Mouse (Mus musculus) kidney, adult 8-10 months (tissue): Measurements from ENCODE around the gene Pon3.

ENCODE experiments used
- DNase-seq, 2 experiments: peaks; one replicate each; pipeline ENCODE4 v3.0.0; 2022

Gene Pon3

DNA sequence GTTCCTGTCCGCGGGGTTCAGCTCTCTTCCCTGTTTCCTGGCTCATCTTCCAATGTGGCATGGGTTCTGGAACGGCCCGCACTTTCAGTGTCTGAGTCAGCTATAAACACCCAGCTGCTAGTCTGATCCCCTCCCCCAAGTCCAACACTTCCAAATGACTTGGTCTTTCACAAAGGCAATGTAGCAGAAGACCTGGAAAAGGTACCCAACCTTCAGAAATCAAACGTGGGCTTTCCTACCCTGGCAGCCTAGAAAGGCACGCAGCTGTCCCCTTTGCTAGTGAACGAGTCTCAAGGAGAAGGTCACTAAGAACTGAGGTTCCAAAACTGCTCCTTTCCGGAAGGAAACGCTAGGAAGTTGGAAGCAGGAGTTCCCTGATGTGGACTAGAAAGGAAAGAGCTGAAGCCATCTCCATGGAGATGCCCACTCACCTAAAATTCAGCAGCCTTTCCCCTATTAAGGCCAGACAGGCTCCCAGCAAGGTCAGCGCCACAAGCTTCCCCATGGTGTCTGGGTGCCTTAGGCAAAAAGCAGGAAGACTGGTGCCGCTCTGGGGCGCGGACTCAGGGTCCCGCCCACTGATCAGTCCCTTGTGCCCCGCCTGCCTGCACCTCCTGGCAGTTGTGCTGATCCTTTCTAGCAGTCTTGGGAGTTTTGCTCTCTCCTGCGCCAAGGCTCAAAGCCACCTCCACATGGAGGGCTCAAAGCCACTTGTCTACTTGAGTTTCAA lies at the start of gene Pon3:
TSS of gene Pon3 (minus strand) at position 565 of the 730 bp plus-strand sequence.
- peak; percentile 37 to 53 for DNase-seq

DNA sequence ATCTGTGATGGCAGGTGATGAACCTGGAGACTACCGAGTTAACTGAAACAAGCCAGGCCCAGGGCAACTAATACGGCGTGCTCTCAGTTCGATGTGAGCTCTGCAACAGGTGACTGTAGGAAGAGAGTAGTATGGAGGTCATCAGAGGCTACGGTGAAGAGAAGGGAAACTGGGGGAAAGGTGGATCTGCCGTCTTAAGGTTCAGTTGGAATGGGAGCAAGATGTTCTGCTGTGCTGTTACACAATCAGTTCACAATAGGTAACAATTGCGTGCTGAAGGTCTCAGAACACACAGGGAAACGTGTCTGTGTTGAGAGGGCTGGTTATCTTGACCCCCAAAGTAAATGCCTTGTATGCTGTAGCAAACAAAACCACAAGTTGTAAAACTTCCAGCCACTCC lies 48.9 kb upstream of the Pon3 start:
- peak; percentile 30 to 34 for DNase-seq

DNA sequence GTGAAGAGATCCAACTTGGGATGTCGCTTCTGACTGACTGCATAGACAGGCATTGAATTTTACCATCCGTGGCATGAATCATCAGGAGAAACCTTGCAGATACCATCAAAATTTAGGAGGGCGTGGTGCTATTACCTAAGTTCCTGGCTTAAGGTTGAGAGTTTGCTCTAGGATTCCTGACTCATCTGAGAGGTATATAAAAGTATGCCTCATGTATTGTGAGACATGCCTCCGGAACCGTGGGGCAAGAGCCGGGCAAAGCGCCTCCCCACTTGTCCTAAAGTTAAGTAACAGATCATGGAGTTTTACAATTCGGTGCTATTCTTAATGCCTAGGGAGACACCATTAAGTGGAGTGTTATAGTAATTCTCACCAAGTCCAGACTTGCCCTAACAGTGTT lies 44.5 kb upstream of the Pon3 start:
- DNase-seq = no peak

- DNase-seq = no peak
Observed at GRCm38 (mm10) chr6:5299561-5299960, 43.5 kb upstream of the Pon3 start.

DNA sequence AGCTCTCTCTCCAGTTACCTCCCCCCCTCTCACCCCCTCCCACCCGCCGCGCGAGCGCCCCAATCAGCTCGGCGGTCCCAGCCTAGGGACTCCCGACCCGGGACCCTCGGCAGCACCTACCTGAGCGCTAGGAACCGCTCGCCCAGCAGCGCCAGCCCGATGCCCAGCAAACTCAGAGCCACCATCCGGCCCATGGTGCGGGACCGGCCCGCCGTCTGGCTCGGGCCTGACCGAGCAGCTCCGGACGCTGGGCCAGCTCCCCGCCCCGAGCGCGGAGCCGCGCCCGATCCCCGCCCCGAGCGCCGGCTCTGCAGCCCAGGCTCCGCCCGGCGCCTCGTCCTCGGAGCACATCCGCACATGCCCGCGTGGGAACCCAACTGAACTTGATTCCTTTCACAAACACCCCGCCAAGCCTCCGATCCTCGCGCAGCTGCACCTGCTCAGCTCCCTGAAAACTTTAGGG lies 42.0 kb upstream of the Pon3 start, which contains the start of gene Pon2:
TSS of gene Pon2 (minus strand) at position 364 of the 463 bp plus-strand sequence.
- peak; percentile 67 to 78 for DNase-seq

GRCm38 (mm10) chr6:5297321-5298091 lies 41.4 kb upstream of the Pon3 start:
- DNase-seq = peak; percentile 37 to 49

GRCm38 (mm10) chr6:5296067-5296466 lies 40.0 kb upstream of the Pon3 start:
- DNase-seq = no peak

DNA sequence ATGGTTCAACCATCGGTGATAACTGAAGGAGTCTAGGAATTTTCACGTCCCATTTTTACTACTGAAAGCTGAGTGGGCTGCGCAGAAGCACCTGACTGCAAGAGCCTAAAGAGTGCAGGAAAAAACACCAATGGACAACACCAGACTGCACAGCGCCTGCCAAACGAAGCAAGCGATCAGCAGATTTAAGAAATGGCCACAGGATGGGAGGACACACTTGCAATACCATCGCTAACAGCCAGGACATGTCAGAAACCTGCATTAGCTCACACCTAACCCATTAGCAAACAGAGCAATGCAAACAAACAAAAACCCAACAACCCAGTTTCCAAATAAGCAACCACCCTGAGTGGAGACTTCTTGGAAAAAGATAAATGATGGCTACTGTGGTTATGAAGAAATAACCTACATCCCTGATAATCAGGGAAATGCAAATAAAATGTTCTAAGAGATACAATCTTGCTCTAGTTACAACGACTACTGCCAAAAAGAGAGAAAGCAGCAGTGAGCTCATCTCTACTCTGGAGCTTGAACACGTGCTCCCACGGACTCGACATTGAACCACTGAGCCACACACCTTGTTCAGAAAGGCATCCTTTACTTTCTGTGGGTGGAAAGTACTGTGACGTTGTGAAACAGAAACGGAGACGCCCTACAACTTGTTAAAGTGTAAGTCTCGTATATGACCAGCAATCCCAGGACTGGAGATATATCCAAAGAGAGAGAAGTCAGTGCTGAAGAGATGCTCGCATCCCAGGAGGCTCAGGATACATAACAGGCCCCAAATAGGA lies 38.8 kb upstream of the Pon3 start:
- DNase-seq = no peak

DNA sequence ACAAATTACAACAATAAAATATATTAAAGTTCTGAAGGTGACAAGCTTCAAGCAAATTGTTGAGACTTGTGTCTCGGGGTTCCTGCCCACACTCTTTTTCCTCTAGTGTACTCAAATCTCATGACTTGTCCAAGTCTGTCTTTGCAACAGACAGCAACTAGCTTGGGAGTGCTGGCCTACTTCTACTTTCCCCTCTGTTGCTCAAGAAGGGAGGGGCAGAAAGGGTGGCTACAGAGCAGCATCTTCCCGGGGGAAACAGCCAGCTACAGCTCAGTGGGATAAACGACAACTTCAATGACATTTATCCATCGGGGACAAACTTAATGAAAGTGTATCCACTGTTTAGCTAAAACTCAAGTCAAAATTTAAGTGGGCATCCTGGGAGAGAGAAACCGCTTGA lies 36.8 kb upstream of the Pon3 start:
- no peak for DNase-seq

- DNase-seq = peak; percentile 8 to 12
Observed at GRCm38 (mm10) chr6:5291450-5291849, 35.4 kb upstream of the Pon3 start.

DNA sequence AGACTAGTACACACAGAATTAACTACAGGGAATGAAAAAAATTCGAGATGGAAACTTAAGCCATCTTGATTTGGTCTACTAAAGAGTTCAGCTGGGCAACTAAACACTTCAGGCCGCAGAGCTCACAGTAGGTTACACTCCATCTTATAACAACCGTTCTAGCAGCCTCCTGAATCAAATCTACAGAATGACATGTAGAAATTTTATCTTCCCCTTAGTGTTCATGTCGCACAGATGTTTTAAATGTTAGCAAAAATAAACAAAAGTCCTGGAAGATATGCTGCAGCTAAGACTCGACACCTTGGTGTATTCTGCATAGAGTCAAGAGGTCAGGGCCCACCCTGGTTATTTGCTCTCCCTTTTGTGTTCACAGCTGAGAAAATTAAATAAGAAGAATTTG lies 31.8 kb upstream of the Pon3 start:
- no peak for DNase-seq

DNA sequence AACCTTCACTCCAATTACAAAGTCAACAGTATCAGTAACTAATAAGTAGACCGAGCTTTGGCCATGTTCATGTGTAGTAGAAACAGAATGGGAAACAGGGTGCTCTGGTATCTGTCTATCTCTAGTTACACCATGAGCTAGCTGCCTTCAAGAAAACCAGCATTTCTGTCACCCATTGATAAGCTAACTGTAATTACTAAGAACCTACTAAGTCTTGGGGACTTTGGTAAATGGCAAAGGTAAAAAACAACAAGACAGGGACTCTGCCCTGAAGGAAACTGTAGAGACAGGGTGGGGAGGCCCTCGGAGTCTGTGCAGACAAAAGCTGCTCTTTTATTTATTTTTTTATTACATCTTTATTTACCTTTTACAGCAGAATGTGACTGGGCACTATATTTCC lies 31.3 kb upstream of the Pon3 start:
- DNase-seq = no peak

GRCm38 (mm10) chr6:5282418-5282817 lies 26.3 kb upstream of the Pon3 start:
- DNase-seq = no peak

GRCm38 (mm10) chr6:5280576-5281305 lies 24.7 kb upstream of the Pon3 start:
- DNase-seq = no peak

GRCm38 (mm10) chr6:5277972-5278371 lies 21.9 kb upstream of the Pon3 start:
- DNase-seq = no peak

DNA sequence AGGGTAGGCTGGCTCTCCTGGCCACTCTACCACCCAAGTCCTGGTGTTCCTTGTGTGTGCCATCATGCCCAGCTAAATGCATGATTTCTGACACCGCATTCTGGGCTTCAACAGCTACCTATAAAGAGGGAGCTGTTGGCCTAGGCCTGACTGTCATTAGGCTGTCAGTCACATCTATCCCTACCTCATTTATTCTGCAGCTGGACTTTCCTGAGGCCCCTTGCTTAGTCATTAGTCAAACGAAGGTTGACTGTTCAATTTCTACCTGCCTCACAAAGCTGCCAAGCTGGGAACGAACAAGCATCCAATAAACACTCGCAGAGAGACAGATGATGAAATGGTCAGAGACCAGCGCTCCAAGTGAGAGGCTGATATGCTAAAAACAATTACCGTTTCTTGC lies 13.6 kb upstream of the Pon3 start:
- no peak for DNase-seq

GRCm38 (mm10) chr6:5264793-5265192 lies 8.7 kb upstream of the Pon3 start:
- DNase-seq = no peak

- DNase-seq = no peak
Observed at GRCm38 (mm10) chr6:5263250-5263999, 7.3 kb upstream of the Pon3 start.

GRCm38 (mm10) chr6:5262322-5263249 lies 6.5 kb upstream of the Pon3 start:
- no peak for DNase-seq

GRCm38 (mm10) chr6:5255291-5255690 lies 795 bp downstream of the Pon3 start:
- DNase-seq = no peak

GRCm38 (mm10) chr6:5254869-5255268 lies 1.2 kb downstream of the Pon3 start:
- DNase-seq = no peak
